Mouse (Mus musculus) limb, embryonic 11.5 days (tissue): ENCODE data around the gene Sox6. TPM values are rescaled to one million over a fixed set of nuclear protein-coding genes. Genes with fewer than 3 reads are reported as not detected.
"Not testable (repeated sequence)": the region's sequence is repeated elsewhere in the genome, so short reads cannot be mapped to it uniquely, and the experiment has no call there.

Experiments used
- ATAC-seq: fragments of 200-750 bp; cut with Nextera tagmentation; 2 replicates; pipeline ENCODE4 v1.8.0; 2017; ENCODE audit warnings: low read depth; ENCODE audit not compliant: insufficient number of reproducible peaks, low FRiP score, low TSS enrichment
- DNase-seq: peaks from one replicate; pipeline ENCODE4 v3.0.0-alpha.2; 2015; ENCODE audit warnings: low spot score
- H3K27ac ChIP-seq: fragments of 300-500 bp; sonication (generic); replicated peaks from 2 replicates; pipeline ENCODE4 v1.5.1; 2014; ENCODE audit warnings: low read depth, mild to moderate bottlenecking, low read length
- H3K27me3 ChIP-seq: fragments of 300-500 bp; sonication (generic); 2 replicates; pipeline ENCODE4 v1.6.1; 2014; ENCODE audit warnings: mild to moderate bottlenecking, low read length, mixed read lengths; ENCODE audit not compliant: control insufficient read depth, insufficient read depth
- H3K36me3 ChIP-seq: fragments of 300-500 bp; sonication (generic); 2 replicates; pipeline ENCODE4 v1.6.1; 2014; ENCODE audit warnings: mild to moderate bottlenecking, low read length, moderate library complexity, mixed read lengths; ENCODE audit not compliant: control insufficient read depth, insufficient read depth
- H3K4me1 ChIP-seq: fragments of 300-500 bp; sonication (generic); 2 replicates; pipeline ENCODE4 v1.6.1; 2014; ENCODE audit warnings: low read length, mixed read lengths; ENCODE audit not compliant: control insufficient read depth, insufficient read depth
- H3K4me2 ChIP-seq: fragments of 300-500 bp; sonication (generic); 2 replicates; pipeline ENCODE4 v1.6.1; 2014; ENCODE audit warnings: low read depth, mild to moderate bottlenecking, moderate library complexity; ENCODE audit not compliant: severe bottlenecking
- H3K4me3 ChIP-seq: fragments of 300-500 bp; sonication (generic); 2 replicates; pipeline ENCODE4 v1.5.1; 2014; ENCODE audit warnings: low read depth, low read length
- H3K9ac ChIP-seq: fragments of 300-500 bp; sonication (generic); 2 replicates; pipeline ENCODE4 v1.6.1; 2014; ENCODE audit warnings: mild to moderate bottlenecking, low read length
- H3K9me3 ChIP-seq: fragments of 300-500 bp; sonication (generic); 2 replicates; pipeline ENCODE4 v1.6.1; 2016; ENCODE audit warnings: low read length; ENCODE audit not compliant: control insufficient read depth
- WGBS: fragments of 180-500 bp; shearing (Covaris S2); extraction: QIAGEN DNeasy Blood & Tissue Kit; methylation state at CpG from one replicate; pipeline ENCODE4 v1.1.7; 2014; 5-methylcytosine and 5-hydroxymethylcytosine counted together
- polyA plus RNA-seq: library from polyadenylated mRNA; unstranded; fragments of >200 nt; fragmentation: Nextera tagmentation; extraction: Ambion mirVana; gene quantifications from 2 replicates; pipeline ENCODE4 v1.2.1, GENCODE M21; 2014

Gene Sox6
- polyA plus RNA-seq = 45.4 and 58.1 TPM in 2 replicates

DNA sequence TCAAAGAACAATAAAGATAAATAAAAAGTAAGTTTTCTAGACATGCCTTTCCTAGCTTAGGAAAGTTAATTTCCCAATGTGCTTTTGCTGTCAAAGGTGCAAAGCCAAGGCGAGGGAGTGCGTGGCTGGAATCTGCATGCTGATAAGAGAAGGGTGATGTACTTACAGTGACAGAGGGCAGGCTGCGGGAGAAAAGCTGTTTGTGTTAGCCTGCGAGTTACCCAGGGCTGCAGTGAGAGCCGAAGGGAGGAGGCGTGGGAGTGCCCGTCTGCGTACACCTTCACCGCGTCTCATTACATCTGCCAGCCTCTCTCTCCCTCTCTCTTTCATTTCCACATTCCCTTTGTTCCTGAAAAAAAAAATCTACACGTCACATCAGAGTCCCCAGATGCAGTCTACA lies at the start of gene Sox6:
TSS of gene Sox6 (minus strand) at position 286 of the 400 bp plus-strand sequence.
- DNase-seq (peak; percentile 65), ATAC-seq (no peak)
- H3K36me3 ChIP-seq = no peaks in the 10 kb centered on the region
- peak within 1 kb of the TSS; percentile 38 for H3K9ac ChIP-seq
- H3K27ac ChIP-seq = 0 out of 2 replicates have a peak within 1 kb of the TSS, but pooled peaks have one; percentile 36
- peak within 1 kb of the TSS; percentile 43 for H3K4me3 ChIP-seq
- H3K4me2 ChIP-seq = peak within 1 kb of the TSS; percentile 95
- peaks cover 11% of the 10 kb centered on the region for H3K4me1 ChIP-seq
- peaks cover 34% of the 10 kb centered on the region for H3K27me3 ChIP-seq
- under 1% methylated on average over 11 of the region's 11 CpGs for WGBS
- no peaks in the 10 kb centered on the region for H3K9me3 ChIP-seq

DNA sequence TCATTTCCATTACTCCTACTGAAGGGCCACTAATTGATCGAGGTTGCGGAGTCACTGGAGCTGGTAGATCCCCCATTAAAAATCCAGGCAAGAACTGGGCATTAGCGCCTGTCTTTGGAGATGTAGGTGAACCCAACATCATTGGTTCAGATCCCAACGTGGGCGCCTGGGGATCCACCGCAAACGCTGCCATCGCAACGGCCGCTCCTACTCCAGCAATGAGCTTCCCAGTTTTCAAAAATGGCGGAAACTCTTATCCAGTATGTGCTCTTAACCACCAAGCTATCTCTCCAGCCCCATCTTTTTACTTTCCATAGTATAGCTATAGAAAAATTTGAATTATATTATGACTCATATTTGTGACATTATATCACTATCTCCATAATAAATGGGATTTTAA lies 45.8 kb upstream of the Sox6 start, which contains the start of gene Gm4353:
TSS of gene Gm4353 (minus strand) at position 270 of the 400 bp plus-strand sequence.
- H3K36me3 ChIP-seq, H3K9me3 ChIP-seq, ATAC-seq, H3K27ac ChIP-seq, H3K9ac ChIP-seq, DNase-seq, H3K27me3 ChIP-seq, H3K4me2 ChIP-seq, H3K4me1 ChIP-seq, H3K4me3 ChIP-seq: not testable (repeated sequence)
- 96% methylated on average over 11 of the region's 11 CpGs for WGBS

DNA sequence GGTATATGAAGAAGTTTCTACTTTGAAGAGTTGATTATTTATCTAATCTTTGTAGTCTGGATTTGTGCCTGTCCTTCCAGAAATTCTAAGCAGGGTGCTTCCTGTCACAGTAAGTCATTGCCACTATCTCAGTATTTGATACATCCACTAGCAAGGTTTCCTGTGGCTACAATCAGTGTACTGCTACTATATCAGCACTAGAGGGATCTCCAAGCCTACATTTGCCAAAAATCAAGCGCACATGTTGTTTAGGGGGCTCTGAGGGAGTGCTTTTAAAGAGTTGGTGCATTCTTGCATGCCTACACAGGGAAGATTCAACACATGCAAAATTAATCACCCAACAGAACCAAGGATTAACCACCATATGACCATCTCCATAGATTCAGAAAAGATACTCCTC lies 22.1 kb upstream of the Sox6 start:
- H3K27ac ChIP-seq = no peak overlapping the region
- no peak overlapping the region for H3K4me3 ChIP-seq
- no peaks in the 10 kb centered on the region for H3K9me3 ChIP-seq
- no peak overlapping the region for H3K9ac ChIP-seq
- no peaks in the 10 kb centered on the region for H3K36me3 ChIP-seq
- H3K4me1 ChIP-seq = no peaks in the 10 kb centered on the region
- H3K27me3 ChIP-seq = no peaks in the 10 kb centered on the region
- ATAC-seq = no peak
- DNase-seq = no peak
- 69% methylated on average over 1 of the region's 1 CpGs for WGBS
- H3K4me2 ChIP-seq = no peak overlapping the region

DNA sequence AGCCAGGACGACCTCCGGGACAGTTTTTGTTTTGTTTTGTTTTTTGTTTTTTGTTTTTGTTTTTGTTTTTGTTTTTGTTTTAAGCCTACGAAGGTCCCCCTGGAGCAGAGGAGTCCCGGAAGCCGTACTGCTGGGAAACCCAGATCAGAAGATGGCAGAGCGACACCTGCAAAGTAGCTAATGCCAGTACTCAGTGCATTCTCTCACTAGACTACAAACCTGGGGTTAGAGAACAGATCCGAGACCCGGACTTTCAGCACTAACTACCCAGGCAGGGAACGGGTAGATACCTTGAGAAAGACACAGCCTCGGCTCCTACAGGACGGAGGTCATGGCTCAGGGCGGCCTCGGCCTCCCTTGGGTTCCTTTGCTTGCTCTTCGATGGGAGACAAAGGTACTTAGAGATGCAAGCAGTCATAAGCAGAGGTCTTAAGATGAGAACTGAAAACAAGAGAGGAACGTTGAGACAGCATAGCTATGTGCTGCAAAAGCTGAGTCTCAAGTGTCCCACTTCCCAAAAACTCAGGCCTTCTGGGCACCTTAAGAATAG lies 1.9 kb upstream of the Sox6 start:
- ATAC-seq (no peak), DNase-seq (no peak)
- H3K27me3 ChIP-seq = peaks cover 25% of the 10 kb centered on the region
- H3K4me3 ChIP-seq = no peak overlapping the region
- WGBS = 19% methylated on average over 15 of the region's 15 CpGs
- H3K27ac ChIP-seq = no peak overlapping the region
- H3K9ac ChIP-seq = no peak overlapping the region
- H3K9me3 ChIP-seq = no peaks in the 10 kb centered on the region
- H3K36me3 ChIP-seq = no peaks in the 10 kb centered on the region
- peaks cover 11% of the 10 kb centered on the region for H3K4me1 ChIP-seq
- peak overlapping the region; percentile 95 for H3K4me2 ChIP-seq

DNA sequence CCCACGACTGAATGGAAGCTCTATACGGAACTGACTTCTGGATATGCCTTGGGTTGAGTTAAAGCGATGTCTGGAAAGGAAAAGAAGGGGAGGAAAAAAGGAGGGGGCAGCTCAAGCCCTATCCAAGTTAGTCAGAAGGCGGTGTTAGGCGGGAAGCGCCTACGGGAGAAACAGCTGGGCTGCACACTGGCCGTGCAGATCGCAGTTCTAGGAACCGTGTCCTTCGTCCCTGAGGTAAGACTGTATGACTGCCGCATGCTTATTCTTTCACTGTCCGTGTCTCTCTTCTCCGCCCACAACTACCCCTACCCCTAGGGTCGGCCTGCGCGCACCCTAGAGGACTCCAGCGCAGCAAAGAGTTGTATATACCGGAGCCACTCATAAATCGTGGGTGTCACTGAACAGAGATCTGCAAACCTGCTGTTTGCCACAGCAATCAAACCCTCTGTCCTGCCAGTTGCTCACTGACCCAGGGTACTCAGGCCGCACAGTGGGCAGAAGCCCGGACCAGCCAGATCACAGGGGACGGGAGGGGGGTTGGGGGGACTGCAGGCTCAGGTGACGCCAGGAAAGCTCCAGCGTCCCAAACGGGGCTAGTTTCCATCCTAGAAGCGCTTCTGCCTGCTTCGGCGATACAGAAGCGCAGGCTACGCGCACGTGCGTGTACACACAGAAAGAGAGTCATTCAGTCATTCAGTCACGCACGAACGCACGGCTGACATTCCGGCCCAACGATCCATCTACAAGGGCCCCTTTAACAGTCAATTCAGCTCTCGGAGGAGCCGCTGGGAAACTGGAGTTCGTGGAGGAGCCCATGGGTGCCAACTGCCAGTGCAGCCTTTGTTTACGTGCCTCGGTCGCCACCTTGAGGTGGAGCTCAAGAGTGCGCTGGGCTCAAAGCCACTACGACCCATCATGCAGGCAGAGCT lies 1.2 kb upstream of the Sox6 start:
- H3K27ac ChIP-seq = peak overlapping the region; percentile 36; the same call in 1 of the 2 replicates
- peak overlapping the region; percentile 95 for H3K4me2 ChIP-seq
- peak; percentile 90 for DNase-seq
- H3K36me3 ChIP-seq = no peaks in the 10 kb centered on the region
- WGBS = under 1% methylated on average over 48 of the region's 48 CpGs
- H3K4me1 ChIP-seq = peaks cover 11% of the 10 kb centered on the region
- H3K4me3 ChIP-seq = peak overlapping the region; percentile 43
- no peaks in the 10 kb centered on the region for H3K9me3 ChIP-seq
- ATAC-seq = peak; percentile 71
- H3K27me3 ChIP-seq = peaks cover 29% of the 10 kb centered on the region
- H3K9ac ChIP-seq = peak overlapping the region; percentile 12

DNA sequence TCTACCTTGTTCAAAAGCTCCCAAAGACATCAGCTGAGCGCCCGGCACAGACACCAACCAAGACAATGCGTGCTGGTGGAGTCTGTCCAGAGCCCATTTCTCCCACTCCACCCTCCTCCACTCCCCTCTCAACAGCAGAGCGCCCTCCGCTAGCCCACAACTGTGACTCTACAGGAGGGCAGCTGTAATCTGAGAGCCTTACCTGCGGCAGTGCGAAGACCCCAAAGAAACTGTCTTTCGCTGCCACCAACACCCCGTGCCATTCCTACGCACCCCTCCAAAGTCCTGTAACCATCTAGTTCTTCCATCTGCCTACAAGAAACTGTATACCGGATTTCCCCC lies 571 bp upstream of the Sox6 start, which contains the start of gene 1110004F10Rik:
TSS of gene 1110004F10Rik (plus strand) at position 202 of the 342 bp plus-strand sequence.
- DNase-seq (peak; percentile 54), ATAC-seq (no peak)
- Histone ChIP-seq H3K4me3 (peak within 1 kb of the TSS; percentile 43), H3K9me3 (no peaks in the 10 kb centered on the region), H3K27ac (peak within 1 kb of the TSS; percentile 36; the same call in 1 of the 2 replicates), H3K4me1 (peaks cover 11% of the 10 kb centered on the region), H3K27me3 (peaks cover 31% of the 10 kb centered on the region), H3K4me2 (peak within 1 kb of the TSS; percentile 95), H3K36me3 (no peaks in the 10 kb centered on the region), H3K9ac (peak within 1 kb of the TSS; percentile 38)
- 0% methylated on average over 11 of the region's 11 CpGs for WGBS

DNA sequence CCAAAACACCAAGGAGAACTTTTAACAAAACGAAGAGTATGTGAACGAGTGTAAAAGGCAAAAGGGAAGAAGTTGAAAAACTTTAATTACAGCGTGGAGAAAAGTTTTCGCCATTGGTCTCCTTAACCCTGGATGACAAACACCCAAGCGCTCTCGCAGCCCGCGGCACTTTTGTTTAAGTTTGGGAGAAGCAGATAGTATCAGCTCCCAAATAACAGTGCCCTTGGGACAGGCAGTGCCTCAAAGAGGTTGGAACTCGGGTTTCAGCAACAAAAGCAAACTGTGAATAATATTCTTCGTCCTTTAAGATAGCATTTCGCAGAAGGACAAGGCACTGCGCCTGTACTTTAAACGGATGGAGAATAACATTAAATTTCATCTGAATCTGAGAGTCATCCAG lies 572 bp downstream of the Sox6 start:
- Histone ChIP-seq H3K4me2 (peak overlapping the region; percentile 95), H3K27ac (no peak overlapping the region), H3K36me3 (no peaks in the 10 kb centered on the region), H3K27me3 (peaks cover 34% of the 10 kb centered on the region), H3K4me1 (peaks cover 11% of the 10 kb centered on the region), H3K4me3 (peak overlapping the region; percentile 43), H3K9me3 (no peaks in the 10 kb centered on the region), H3K9ac (peak overlapping the region; percentile 38)
- ATAC-seq = no peak
- DNase-seq = peak; percentile 55
- WGBS = 1% methylated on average over 13 of the region's 13 CpGs
